Mouse (Mus musculus): Measurements from ENCODE around the gene Sntg2. TPM values are rescaled to one million over a fixed set of nuclear protein-coding genes. Genes with fewer than 3 reads are reported as not detected.

Sntg2 gene
- total RNA-seq (2021): under 1 TPM; 0.16 to 0.75 TPM

DNA sequence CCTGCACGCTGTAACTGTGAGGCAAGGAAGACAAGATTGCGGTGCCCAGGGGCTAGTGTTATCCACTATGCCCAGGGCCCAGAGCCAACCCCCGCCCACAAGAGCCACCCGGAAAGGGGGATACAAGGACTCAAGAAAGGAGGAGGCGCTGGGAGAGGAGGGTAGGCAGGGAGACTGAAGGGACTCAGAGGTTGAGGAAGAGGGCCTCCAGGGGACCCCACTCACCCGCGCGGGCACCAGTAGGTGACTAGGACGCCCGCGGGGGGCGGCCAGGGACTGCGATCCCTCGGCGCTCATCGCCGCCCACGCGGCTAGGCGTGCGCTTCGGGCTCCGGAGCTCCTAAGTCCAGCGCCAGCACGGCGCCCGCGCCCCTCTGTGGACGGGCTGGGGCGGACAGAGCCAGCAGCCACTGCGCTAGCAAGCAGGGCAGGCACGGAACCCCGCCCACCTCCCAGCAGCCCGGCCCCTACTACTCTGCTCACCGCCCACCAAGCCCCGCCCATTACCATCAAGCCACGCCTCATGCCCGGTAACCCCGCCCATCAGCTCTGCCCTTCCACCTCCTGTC, at the start of gene Sntg2:
Gene Sntg2, minus strand, starts transcription at position 443 of the 569 bp plus-strand sequence.
- intact Hi-C loops (cut with DNase I): loop anchor here (10.0 kb wide), 1 partner anchor 468 kb away; no protein-coding TSS in a partner anchor
- peak; percentile 54 for DNase-seq (ENCODE audit: low spot score)

DNA sequence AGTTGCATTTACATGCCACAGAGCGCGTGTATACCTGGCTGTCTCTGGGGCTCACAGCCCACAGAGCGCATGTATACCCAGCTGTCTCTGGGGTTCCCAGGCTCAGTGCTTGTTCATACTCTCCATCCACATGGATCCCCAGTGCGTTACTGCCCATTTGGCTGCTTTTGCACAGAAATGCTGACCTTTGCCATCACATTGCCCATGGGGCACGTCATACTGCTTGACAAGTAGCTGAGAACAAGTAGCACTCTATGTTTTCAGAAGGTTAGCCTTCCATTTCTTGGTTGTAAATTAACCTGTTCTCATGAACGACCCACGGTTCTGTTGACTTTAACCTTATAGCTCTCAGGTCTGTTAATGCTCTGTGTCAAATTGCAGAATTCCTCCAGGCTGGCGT, 43.4 kb upstream of the Sntg2 start:
- intact Hi-C loops (cut with DNase I): no loop called here
- DNase-seq (ENCODE audit: low spot score): no peak

DNA sequence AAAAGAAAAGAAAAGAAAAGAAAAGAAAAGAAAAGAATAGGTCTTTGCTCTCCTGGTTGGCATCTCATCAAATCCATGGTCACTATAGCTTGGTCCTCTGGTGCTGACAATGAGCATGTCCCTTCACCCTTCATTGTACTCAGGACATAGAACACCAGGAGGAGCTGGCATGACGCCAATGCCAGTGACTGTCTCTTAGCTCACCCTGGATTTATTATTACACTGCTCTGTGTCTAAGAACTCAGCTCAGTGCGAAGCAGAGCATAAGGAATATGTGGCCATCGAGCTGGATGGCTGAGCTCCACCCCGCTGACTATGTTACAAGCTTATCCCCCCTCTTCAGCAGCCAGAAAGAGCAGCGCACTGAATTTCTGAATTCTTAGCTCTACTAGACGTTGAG, 42.8 kb upstream of the Sntg2 start:
- intact Hi-C loops (cut with DNase I): no loop called here
- no peak for DNase-seq (ENCODE audit: low spot score)

DNA sequence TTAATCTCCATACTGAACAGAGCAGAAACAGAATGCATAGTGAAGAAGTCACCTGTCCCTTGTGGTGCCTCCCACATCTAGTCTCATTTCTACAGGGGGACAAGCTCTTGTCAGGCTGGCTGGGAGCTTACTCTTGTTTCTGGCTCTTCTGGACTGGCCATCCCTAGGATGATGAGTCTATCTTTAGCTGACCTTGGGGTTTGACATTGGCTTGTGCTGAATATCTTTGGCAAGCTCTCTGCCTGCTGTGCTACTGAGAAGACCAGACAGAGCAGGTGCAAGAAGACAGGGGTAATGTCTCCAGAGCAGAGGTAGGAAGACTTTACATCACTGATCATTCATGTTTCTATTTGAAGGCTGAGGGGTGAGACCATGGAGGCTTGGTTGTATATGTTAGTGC, 29.5 kb upstream of the Sntg2 start:
- no peak for DNase-seq (ENCODE audit: low spot score)
- intact Hi-C loops (cut with DNase I): no loop called here

DNA sequence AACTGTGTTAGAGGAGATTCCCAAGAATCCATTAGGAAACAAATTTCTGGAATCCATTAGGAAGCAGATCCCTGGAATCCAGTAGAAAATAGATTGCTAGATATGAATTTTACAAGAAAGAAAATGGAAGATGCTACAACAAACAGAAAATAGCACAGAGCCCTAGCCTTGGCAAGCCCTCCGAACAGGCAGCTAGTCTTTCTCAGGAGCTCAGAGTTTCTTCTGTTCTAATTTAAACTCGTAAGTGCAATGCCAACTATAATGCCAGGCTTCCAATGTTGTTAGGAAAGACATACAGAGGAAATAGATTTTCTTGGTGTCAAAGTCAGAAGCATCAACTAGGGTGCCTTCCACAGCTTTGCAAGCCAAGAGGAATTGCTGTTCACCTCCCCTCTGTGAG, 27.4 kb upstream of the Sntg2 start:
- intact Hi-C loops (cut with DNase I): no loop called here
- no peak for DNase-seq (ENCODE audit: low spot score)

DNA sequence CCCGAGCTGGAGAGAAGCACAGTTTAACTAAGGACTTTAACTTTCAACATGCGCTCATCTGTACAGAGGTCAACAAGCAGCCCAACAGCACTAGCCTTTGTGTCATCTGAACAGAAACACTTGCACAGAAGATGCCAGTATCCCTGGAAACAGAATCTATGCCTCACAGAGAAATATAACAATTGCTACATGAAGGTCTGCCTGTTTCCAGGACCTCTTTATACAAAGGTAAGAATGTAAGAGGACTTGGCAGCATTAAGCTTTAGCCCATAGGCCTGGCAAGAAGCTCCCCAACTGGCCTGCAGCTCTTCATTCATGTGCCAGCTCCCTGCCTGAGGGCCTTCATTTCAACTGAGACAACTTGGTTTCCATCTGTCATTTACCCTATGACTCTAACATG, 26.9 kb upstream of the Sntg2 start:
- intact Hi-C loops (cut with DNase I): no loop called here
- no peak for DNase-seq (ENCODE audit: low spot score)

DNA sequence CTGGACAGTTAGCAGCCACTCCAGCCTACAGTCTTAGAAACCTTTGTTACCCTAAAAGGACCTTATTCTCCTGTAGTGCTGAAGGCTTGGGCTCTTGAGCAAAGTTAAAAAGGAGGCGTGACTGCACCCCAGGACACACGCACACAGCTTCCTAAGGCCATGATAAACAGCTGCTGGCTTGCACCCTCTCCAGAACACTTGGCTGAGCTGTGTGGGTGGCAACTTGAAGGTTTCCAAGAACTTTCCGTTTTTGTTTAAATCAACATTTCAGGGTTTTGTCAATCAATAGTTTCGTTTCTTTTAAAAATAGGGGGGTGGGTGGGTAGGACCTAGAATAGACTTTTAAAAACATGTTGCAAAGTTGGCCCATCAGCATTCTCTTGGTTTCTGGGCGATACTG, 882 bp downstream of the Sntg2 start:
- no peak for DNase-seq (ENCODE audit: low spot score)
- intact Hi-C loops (cut with DNase I): loop anchor here (10.0 kb wide), 1 partner anchor 467 kb away; no protein-coding TSS in a partner anchor

DNA sequence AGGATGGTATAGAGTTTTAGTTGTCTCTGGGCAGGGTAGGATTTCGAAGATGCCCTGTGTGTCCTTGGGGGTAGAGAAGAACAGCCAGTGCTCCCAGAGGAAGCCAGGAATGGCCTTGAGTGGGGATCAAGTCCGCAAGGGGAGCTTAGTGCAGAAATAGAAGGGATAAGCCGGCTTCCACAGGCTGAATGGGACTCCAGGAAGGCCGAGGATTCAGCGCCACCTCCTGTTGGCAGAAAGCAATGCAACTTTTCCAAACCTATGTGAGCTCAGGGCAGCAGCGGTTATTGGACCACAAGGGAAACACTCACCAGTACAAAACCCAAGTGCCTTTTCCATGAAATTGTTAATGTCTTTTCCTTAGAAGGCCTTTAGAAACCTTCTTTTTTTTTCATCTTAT, 3.4 kb downstream of the Sntg2 start:
- DNase-seq (ENCODE audit: low spot score): peak; percentile 41
- intact Hi-C loops (cut with DNase I): loop anchor here (1.0 to 10.0 kb wide), 6 partner anchors 169 to 465 kb away; no protein-coding TSS in a partner anchor

DNA sequence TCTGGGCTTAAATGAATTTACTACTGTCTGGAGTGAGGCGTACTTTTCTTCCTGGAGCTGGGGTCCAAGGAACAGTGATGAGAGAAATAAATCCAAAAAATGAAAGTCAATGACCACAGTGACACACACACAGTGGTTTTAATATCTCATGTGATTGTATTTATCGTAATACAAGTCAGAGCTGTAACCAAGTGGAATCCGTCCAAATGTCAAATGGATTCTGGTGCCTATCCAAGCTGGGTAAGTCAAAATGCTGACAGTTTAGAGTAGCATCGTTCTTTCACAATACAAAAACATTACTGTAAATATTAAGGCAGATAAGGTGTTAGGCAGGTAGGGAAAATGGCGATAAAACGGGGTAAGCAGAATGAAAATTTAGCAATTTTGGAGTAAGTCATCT, 4.0 kb downstream of the Sntg2 start:
- intact Hi-C loops (cut with DNase I): loop anchor here (1.0 to 10.0 kb wide), 4 partner anchors 169 to 444 kb away; no protein-coding TSS in a partner anchor
- no peak for DNase-seq (ENCODE audit: low spot score)

DNA sequence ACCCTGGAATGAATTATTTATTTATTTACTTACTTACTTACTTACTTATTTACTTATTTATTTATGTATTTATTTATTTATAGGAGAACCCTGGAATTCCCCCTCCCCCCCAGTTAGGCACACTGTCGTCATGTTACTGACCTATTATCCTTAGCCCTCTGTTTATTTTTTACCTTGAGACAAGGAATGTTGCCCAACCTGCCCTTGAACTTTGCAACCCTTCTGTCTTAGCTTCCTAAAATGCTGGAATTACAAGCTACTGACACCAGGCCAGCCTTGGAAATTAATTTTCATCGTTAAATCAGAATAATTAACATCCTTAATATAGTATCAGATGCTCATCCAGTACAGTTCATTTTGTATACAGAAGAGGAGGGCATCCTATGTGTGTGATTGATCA, 10.9 kb downstream of the Sntg2 start:
- no peak for DNase-seq (ENCODE audit: low spot score)
- intact Hi-C loops (cut with DNase I): loop anchor here (10.0 kb wide), 1 partner anchor 438 kb away; no protein-coding TSS in a partner anchor

DNA sequence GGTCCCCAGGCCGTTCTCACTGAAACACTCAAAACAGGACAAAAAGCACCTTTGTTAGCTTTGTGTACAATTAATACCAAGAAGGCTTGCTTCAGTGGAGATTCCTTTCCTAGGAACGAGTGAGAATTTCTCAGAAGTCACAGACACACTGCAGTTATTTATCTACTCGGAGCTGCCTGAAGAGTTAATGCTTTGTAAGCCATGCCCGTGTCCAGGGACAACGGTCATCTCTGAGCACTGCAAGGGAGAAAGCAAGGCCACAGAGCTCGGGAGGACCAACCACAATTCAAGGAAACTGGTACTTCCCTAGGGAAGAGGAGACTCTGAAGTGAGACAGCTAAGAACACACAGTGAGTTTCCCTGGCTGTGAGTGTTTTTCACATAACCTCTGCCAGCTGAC, 15.5 kb downstream of the Sntg2 start:
- DNase-seq (ENCODE audit: low spot score): no peak
- intact Hi-C loops (cut with DNase I): no loop called here

DNA sequence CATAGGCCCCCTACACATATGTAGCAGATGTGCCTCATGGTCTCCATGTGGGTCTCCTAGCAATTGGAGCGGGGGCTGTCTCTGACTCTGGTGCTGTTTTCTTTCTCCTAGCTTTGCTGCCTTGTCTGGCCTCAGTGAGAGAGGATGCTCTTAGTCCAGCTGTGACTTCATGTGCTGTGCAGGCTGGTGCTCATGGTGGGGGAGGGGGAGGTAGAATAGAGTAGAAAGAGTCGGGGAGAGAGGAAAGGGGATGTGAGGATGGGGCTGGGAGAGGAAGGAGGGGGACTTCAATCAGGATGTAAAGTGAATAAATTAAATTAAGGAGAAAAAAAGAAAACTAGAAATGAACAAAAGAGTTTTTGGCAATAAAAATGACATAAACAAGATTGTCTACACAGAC, 20.8 kb downstream of the Sntg2 start:
- DNase-seq (ENCODE audit: low spot score): no peak
- intact Hi-C loops (cut with DNase I): no loop called here

DNA sequence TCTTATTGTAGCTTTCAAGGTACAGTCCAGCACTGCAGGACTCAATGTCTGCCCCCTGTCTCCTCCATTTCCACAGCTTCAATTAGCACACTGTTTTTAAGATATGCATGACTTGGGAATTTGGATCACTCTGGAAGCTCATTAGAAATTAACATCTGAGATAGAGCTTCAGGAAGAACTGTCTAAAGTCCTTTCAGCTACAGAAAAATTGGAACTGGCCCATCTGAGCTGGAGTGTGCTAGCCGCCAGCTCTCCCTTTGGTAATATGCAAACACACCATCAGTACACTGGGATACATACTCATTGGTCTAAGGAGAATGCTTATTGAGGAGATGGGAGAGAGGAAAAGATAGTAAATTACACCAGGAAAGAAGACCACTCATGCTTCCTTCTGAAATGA, 25.1 kb downstream of the Sntg2 start:
- intact Hi-C loops (cut with DNase I): no loop called here
- DNase-seq (ENCODE audit: low spot score): no peak

DNA sequence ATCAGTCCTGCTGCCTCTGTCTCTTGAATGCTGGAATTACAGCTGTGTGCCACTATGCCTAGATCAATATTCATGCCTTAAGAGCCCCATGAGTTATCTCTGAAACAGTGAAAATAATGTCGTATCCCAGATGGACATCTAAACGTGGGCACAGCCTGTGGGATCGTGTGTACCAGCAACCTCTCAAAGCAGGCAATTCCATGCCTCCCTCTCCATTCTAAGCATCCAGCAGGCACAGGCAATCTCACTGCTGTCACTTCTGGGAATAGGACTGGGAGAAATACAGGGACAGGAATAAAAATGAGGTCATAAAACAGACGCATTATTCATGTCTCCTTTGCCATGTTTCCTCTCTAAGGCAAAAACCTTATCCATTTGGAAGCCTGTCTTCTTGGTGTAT, 25.9 kb downstream of the Sntg2 start:
- intact Hi-C loops (cut with DNase I): no loop called here
- DNase-seq (ENCODE audit: low spot score): no peak

DNA sequence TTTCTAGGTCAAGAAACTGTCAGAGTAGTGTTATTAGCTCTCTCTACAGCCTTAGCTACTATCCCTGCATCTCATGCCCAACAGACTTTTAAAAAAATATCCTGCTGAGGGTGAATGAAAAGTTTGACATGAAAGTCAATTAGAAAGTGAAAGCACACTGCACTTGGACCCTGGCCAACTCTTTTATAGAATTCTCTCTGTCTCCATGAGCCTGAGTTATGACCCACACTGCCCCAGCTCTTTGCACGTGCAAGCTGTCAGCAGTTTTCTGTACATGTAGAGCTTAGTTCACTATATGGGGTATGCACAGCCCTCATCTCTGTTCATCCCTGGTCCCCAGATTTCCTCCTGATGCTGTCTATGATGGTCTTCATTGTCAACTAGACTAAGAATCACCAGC, 28.4 kb downstream of the Sntg2 start:
- no peak for DNase-seq (ENCODE audit: low spot score)
- intact Hi-C loops (cut with DNase I): no loop called here

DNA sequence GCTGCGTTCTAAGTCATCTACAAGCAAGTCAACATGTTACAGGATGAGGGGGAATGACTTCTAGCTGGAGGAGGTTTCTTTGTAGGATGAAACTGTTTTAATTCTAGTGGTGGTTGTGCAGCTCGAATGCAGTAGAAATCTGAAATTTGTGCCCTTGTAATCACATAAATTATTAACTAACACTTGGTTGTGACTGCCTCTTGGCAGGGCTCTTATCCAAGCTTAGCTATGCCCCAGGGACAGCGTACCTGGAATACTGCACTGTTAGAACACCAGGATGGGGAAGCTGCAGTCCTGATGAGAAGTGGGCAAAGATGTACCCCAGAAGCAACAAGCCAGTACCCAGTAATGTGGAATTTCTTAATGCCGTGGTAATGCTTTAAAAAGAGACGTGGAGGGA, 36.9 kb downstream of the Sntg2 start:
- DNase-seq (ENCODE audit: low spot score): no peak
- intact Hi-C loops (cut with DNase I): no loop called here

DNA sequence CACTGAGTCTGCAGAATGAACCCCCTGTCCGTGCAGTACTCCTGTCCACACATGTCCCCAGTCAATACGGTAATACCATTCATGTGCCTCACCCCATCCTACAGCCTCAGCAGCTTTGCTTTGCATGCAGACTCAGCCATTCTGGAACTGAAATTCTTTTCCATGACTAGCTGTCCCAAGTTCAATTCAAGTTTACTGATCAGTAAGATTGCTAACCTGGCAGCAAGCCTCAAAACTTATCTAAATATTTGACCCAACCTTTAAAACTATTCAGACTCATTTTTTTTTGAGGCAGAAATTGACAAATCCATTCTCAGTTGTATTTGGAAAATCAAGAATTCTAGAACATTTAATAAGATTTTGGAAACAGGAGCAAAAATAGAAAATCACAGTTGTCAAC, 38.7 kb downstream of the Sntg2 start:
- no peak for DNase-seq (ENCODE audit: low spot score)
- intact Hi-C loops (cut with DNase I): no loop called here

DNA sequence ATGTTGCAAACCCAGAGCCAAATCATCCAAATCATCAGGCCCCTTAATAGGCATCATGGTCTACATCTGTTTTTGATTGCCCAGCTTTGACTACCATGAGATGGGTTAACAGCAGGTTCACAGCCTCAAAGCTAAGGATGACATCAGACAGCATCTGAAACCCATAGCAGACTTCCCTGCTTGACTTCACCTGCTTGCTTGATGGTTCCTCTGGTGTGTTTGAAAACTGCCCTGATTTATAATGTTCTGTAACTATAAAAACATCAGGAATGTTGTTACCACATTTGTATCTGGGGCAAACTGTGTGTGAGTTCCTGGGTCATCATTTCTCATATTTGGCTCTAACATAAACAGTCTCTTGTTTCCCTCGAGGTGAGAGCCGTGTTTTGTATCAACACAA, 55.2 kb downstream of the Sntg2 start:
- intact Hi-C loops (cut with DNase I): no loop called here
- DNase-seq (ENCODE audit: low spot score): no peak

DNA sequence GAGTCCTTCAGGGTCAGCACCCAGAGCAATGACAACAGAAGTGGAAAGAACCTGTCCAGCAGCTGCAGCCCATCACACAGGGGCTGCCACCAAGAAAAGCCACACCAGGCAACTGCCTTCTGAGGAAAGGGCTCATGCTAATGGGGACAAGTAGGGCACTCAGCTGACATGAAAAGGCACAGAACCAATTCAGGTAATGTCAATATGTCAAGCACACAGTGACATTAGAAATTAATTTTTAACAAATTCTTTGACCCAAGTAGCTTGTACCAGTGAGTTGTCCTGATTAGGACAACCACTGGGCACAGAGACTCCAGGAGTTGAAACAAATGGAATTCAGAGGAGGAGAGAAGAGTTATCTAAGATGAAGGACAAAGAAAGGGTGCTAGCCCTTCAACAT, 60.2 kb downstream of the Sntg2 start:
- intact Hi-C loops (cut with DNase I): no loop called here
- DNase-seq (ENCODE audit: low spot score): no peak

DNA sequence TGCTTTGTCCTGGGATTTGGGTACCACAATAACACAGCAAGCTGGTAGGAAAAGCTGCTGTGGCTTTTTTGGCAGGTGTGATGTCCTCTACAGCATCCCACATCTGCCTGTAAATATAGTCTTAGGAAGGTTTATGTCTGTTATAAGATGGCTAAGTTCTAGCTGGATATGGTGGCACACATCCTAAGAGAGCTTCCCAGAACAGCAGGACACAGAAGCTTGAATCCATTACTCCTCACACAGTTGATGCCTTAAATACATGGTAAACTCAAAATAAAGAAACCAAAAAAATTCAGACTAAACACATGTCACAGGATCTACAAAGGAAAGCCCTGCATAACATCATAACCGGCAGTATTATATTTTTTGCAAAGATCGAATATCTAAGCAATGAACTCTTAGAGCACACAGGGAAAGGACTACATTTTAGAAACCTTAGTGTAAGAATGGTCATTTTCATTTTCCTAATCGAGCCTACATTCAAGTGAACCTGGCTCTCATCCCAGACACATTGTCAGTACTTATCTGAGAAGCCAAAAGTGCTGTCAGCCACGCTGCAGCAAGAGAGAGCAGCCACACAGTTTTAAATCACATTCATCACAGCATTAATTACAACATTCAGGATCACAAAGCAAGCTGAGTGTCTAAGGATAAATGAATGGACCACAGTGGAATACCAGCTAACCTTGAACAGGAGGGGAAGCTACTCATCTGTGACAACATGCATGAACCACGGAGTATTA, 64.8 kb downstream of the Sntg2 start:
- intact Hi-C loops (cut with DNase I): no loop called here
- DNase-seq (ENCODE audit: low spot score): no peak

DNA sequence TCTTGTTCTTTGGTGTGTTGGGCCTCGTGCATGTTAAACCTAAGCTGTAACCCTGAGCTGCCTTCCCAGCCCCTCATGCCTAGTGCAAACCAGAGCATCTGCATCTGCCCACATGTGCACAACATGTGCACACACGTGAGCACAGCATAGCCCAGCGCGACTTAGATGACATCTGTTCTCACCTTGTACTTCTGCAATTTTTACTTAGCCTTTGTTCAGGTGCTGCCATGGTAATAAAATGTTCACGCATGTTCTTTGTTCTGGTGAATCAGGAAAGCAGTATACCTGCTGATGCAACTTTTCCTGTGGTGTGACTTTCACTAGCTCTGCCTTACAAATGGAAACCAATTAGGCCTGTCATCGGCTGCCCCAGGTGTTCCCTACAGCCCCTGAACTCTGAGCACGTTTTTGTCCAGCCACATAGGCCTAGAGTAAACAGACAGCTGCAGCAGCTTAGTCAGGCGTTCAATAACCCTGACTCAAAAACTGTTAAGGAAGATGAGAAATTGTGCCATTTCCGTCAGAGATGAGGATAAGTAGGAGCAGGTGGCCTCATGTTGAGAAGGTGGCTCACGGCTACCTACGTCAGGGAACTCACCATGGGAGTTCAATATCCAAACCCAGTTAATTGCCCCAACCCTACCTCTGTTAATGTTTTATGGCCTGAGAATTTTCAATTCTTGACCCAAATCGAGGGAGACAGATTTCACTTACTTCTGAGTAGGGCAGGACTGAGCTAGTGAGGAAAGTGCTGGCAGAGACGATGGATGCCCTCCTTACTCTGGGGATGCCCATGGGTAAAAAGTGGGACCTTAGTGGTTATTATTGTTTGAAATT, 80.2 kb downstream of the Sntg2 start:
- no peak for DNase-seq (ENCODE audit: low spot score)
- intact Hi-C loops (cut with DNase I): no loop called here

All from heart, postnatal 25 days (tissue).